Mouse (Mus musculus) intestine, postnatal 0 days (tissue): ENCODE measurements around the gene Rfx7. TPM values are rescaled to one million over a fixed set of nuclear protein-coding genes. Genes with fewer than 3 reads are reported as not detected.

Source experiments
- ATAC-seq: fragments of 200-750 bp; cut with Nextera tagmentation; 2 replicates; pipeline ENCODE4 v1.8.0; 2017; ENCODE audit warnings: mild to moderate bottlenecking, moderate TSS enrichment, moderate library complexity
- H3K27ac ChIP-seq: fragments of 300-500 bp; sonication (generic); 2 replicates; pipeline ENCODE4 v1.5.1; 2014; ENCODE audit warnings: mild to moderate bottlenecking, low read depth, low read length, moderate library complexity
- H3K27me3 ChIP-seq: fragments of 300-500 bp; sonication (generic); replicated peaks from 2 replicates; pipeline ENCODE4 v1.6.1; 2014; ENCODE audit warnings: low read length, mixed read lengths; ENCODE audit not compliant: control insufficient read depth, insufficient read depth
- H3K36me3 ChIP-seq: fragments of 300-500 bp; sonication (generic); 2 replicates; pipeline ENCODE4 v1.6.1; 2014; ENCODE audit warnings: mild to moderate bottlenecking, moderate library complexity; ENCODE audit not compliant: control insufficient read depth, insufficient read depth
- H3K4me1 ChIP-seq: fragments of 300-500 bp; sonication (generic); replicated peaks from 2 replicates; pipeline ENCODE4 v1.6.1; 2014; ENCODE audit warnings: antibody characterized with exemption, low read length, mixed read lengths; ENCODE audit not compliant: control insufficient read depth, insufficient read depth
- H3K4me2 ChIP-seq: fragments of 300-500 bp; sonication (generic); replicated peaks from 2 replicates; pipeline ENCODE4 v1.6.1; 2014; ENCODE audit warnings: low read depth, mild to moderate bottlenecking, moderate library complexity
- H3K4me3 ChIP-seq: fragments of 300-500 bp; sonication (generic); 2 replicates; pipeline ENCODE4 v1.5.1; 2014; ENCODE audit warnings: low read depth, low read length
- H3K9ac ChIP-seq: fragments of 300-500 bp; sonication (generic); 2 replicates; pipeline ENCODE4 v1.6.1; 2014; ENCODE audit warnings: mild to moderate bottlenecking, low read depth, low read length
- H3K9me3 ChIP-seq: fragments of 300-500 bp; sonication (generic); 2 replicates; pipeline ENCODE4 v1.6.1; 2016; ENCODE audit warnings: mixed run types; ENCODE audit not compliant: control insufficient read depth
- CTCF ChIP-seq: sonication (generic); IDR thresholded peaks from 2 replicates; pipeline ENCODE4 v1.5.1; 2016; ENCODE audit warnings: low read depth, mild to moderate bottlenecking, control low read depth, antibody characterized with exemption, moderate library complexity
- WGBS: fragments of 180-500 bp; shearing (Covaris S2); extraction: QIAGEN DNeasy Blood & Tissue Kit; methylation state at CpG from one replicate; pipeline ENCODE4 v1.1.7; 2014; 5-methylcytosine and 5-hydroxymethylcytosine counted together
- polyA plus RNA-seq: library from polyadenylated mRNA; unstranded; fragments of >200 nt; fragmentation: Nextera tagmentation; extraction: Ambion mirVana; gene quantifications from 2 replicates; pipeline ENCODE4 v1.2.1, GENCODE M21; 2015

Rfx7 gene
- polyA plus RNA-seq, 1 experiment from 2014 or later, result 6.9 TPM

- 3% methylated on average over 2 of the region's 2 CpGs for WGBS
- Histone ChIP-seq H3K36me3 (no peaks in the 10 kb centered on the region; the same call in 1 of the 2 replicates), H3K4me1 (no peaks in the 10 kb centered on the region), H3K9me3 (no peaks in the 10 kb centered on the region), H3K27ac (0 out of 2 replicates have a peak overlapping the region, but pooled peaks have one; percentile 99), H3K4me3 (peak overlapping the region; percentile 96), H3K4me2 (peak overlapping the region; percentile 91), H3K27me3 (no peaks in the 10 kb centered on the region), H3K9ac (peak overlapping the region; percentile 96)
- TF ChIP-seq CTCF, result no peak
- no peak for ATAC-seq
Measured at GRCm38 (mm10) chr9:72533089-72533415, 1.0 kb downstream of the Rfx7 start.

GRCm38 (mm10) chr9:72534985-72535384 is 2.9 kb downstream of the Rfx7 start:
- Histone ChIP-seq H3K4me2 (no peak overlapping the region), H3K36me3 (no peaks in the 10 kb centered on the region; the same call in 1 of the 2 replicates), H3K9me3 (no peaks in the 10 kb centered on the region), H3K4me1 (no peaks in the 10 kb centered on the region), H3K27me3 (no peaks in the 10 kb centered on the region), H3K27ac (no peak overlapping the region), H3K9ac (no peak overlapping the region), H3K4me3 (no peak overlapping the region)
- ATAC-seq, result no peak
- TF ChIP-seq CTCF, result no peak
- 56% methylated on average over 2 of the region's 2 CpGs for WGBS

GRCm38 (mm10) chr9:72535394-72535793 is 3.4 kb downstream of the Rfx7 start:
- no peak for TF ChIP-seq CTCF
- no peak overlapping the region for H3K4me2 ChIP-seq
- H3K9ac ChIP-seq, result no peak overlapping the region
- no peaks in the 10 kb centered on the region for H3K27me3 ChIP-seq
- ATAC-seq, result no peak
- no peaks in the 10 kb centered on the region; the same call in 1 of the 2 replicates for H3K36me3 ChIP-seq
- no peaks in the 10 kb centered on the region for H3K4me1 ChIP-seq
- H3K9me3 ChIP-seq, result no peaks in the 10 kb centered on the region
- 68% methylated on average over 3 of the region's 3 CpGs for WGBS
- no peak overlapping the region for H3K4me3 ChIP-seq
- H3K27ac ChIP-seq, result no peak overlapping the region

GRCm38 (mm10) chr9:72537086-72537485 is 5.0 kb downstream of the Rfx7 start:
- 35% methylated on average over 1 of the region's 1 CpGs for WGBS
- no peak for ATAC-seq
- Histone ChIP-seq H3K36me3 (no peaks in the 10 kb centered on the region; the same call in 1 of the 2 replicates), H3K4me2 (no peak overlapping the region), H3K27me3 (no peaks in the 10 kb centered on the region), H3K9me3 (no peaks in the 10 kb centered on the region), H3K9ac (no peak overlapping the region), H3K4me1 (no peaks in the 10 kb centered on the region), H3K4me3 (no peak overlapping the region), H3K27ac (no peak overlapping the region)
- TF ChIP-seq CTCF, result peak; percentile 51

- Histone ChIP-seq H3K4me2 (no peak overlapping the region), H3K4me1 (no peaks in the 10 kb centered on the region), H3K27me3 (no peaks in the 10 kb centered on the region), H3K36me3 (no peaks in the 10 kb centered on the region), H3K27ac (no peak overlapping the region), H3K9me3 (no peaks in the 10 kb centered on the region), H3K4me3 (no peak overlapping the region), H3K9ac (no peak overlapping the region)
- no peak for ATAC-seq
- no peak for TF ChIP-seq CTCF
Measured at GRCm38 (mm10) chr9:72543590-72543989, 11.6 kb downstream of the Rfx7 start.

GRCm38 (mm10) chr9:72558780-72559179 is 26.7 kb downstream of the Rfx7 start:
- H3K4me2 ChIP-seq, result no peak overlapping the region
- no peak overlapping the region for H3K27ac ChIP-seq
- H3K4me3 ChIP-seq, result no peak overlapping the region
- H3K36me3 ChIP-seq, result no peaks in the 10 kb centered on the region
- H3K9ac ChIP-seq, result no peak overlapping the region
- ATAC-seq, result no peak
- 0 out of 2 replicates have a peak, but pooled peaks cover 6% of the 10 kb centered on the region for H3K4me1 ChIP-seq
- H3K27me3 ChIP-seq, result no peaks in the 10 kb centered on the region
- TF ChIP-seq CTCF, result no peak
- 49% methylated on average over 1 of the region's 1 CpGs for WGBS
- H3K9me3 ChIP-seq, result no peaks in the 10 kb centered on the region

- H3K36me3 ChIP-seq, result no peaks in the 10 kb centered on the region
- no peaks in the 10 kb centered on the region for H3K27me3 ChIP-seq
- ATAC-seq, result no peak
- TF ChIP-seq CTCF, result no peak
- H3K4me3 ChIP-seq, result no peak overlapping the region
- no peak overlapping the region for H3K9ac ChIP-seq
- 79% methylated on average over 2 of the region's 2 CpGs for WGBS
- no peak overlapping the region for H3K4me2 ChIP-seq
- H3K9me3 ChIP-seq, result no peaks in the 10 kb centered on the region
- H3K4me1 ChIP-seq, result 0 out of 2 replicates have a peak, but pooled peaks cover 6% of the 10 kb centered on the region
- no peak overlapping the region for H3K27ac ChIP-seq
Measured at GRCm38 (mm10) chr9:72560316-72560715, 28.3 kb downstream of the Rfx7 start.
